Mouse (Mus musculus) bone marrow, adult 2 months (tissue): ENCODE measurements around the gene Asb17.

Experiments
- CTCF ChIP-seq: fragments of 200-500 bp; IDR thresholded peaks from 2 replicates; pipeline ENCODE4 v1.5.1; 2011; ENCODE audit warnings: low read length, control low read depth; ENCODE audit not compliant: control insufficient read depth, insufficient read depth
- POLR2A ChIP-seq: fragments of 200-500 bp; IDR thresholded peaks from 2 replicates; pipeline ENCODE4 v1.6.1; 2011; ENCODE audit warnings: low read depth, mild to moderate bottlenecking, control low read depth, low read length, borderline replicate concordance; ENCODE audit not compliant: control insufficient read depth

DNA sequence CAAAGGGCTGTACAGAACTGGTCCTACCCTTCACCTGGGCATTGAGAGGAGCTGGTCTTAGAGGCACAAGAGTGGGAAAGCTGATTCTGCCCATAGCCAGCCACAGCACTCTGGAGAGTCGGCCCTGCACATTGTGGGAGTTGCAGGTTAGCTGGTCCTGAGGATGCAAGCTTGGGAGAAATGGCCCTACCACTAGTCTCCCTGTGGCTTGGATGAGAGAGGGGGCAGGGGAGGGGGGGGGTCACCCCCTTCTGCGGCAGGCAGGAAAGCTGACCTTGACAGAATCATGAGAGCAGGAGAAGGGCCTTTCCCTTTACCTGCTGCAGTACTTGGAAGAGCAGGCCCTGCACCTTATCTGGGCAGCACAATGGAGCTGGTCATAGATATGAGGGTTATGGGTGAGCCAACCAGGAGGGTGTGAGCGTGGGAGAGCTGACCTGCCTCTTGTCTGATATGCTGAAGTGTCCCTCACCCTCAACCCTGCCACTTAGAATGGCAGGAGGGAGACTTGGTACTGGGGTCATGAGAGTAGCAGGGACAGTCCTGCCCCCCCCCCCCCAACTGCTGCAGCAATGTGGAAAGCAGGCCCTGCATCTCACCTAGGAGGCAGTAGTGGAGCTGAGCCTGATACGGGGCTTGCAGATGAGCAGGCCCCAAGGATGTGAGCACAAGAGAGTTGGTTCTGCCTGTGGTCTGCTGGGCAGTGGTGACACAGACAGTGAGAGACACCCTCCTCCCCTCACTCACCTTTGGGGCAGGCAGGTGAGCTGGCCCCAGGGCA, 11.9 kb upstream of the Asb17 start:
- TF ChIP-seq POLR2A (no peak), CTCF (no peak)
